Mouse (Mus musculus): ENCODE measurements around the gene Orai3. TPM values are rescaled to one million over a fixed set of nuclear protein-coding genes. Genes with fewer than 3 reads are reported as not detected.

Gene Orai3
- polyA plus RNA-seq, 1 experiment: 23.8 TPM

GRCm38 (mm10) chr7:127778350-127778749, 8.7 kb downstream of the Orai3 start:
- H3K4me1 ChIP-seq (replicated peaks; ENCODE audit: control insufficient read depth, insufficient read depth, low read length): peaks cover 5% of the 10 kb centered on the region
- DNase-seq: no peak
- H3K27ac ChIP-seq (ENCODE audit: control insufficient read depth, insufficient read depth, low read length): no peak overlapping the region
- WGBS: 83% methylated on average over 4 of the region's 4 CpGs
- H3K27me3 ChIP-seq (ENCODE audit: control insufficient read depth, insufficient read depth, low read length): no peaks in the 10 kb centered on the region
- H3K4me3 ChIP-seq (ENCODE audit: control insufficient read depth, insufficient read depth, low read length): no peak overlapping the region
- H3K36me3 ChIP-seq (ENCODE audit: control insufficient read depth, insufficient read depth, low read length): peaks cover 29% of the 10 kb centered on the region
- TF ChIP-seq POLR2A (IDR thresholded peaks at IDR 0.05; ENCODE audit: control insufficient read depth, extremely low read depth, insufficient read depth, low read length, poor library complexity): no peak
- no peak for TF ChIP-seq CTCF (IDR thresholded peaks at IDR 0.05; ENCODE audit: borderline replicate concordance, control insufficient read depth, extremely low read depth, insufficient read depth, low read length, poor library complexity)

DNA sequence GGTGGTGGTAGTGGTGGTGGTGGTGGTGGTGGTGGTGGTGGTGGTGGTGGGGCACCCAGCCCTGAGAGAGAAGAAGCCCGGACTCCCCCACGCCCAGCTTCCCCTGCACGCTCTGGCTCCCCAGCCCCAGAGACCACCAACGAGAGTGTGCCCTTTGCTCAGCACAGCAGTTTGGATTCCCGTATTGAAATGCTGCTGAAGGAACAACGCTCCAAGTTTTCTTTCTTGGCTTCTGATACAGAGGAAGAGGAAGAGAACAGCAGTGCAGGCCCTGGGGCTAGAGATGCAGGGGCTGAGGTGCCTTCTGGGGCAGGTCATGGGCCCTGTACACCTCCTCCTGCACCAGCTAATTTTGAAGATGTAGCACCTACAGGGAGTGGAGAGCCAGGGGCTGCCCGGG, 15.7 kb downstream of the Orai3 start, which contains the start of gene Gm49388:
Gm49388 (plus strand) TSS at position 301 of the 400 bp plus-strand sequence.
- H3K27ac ChIP-seq (ENCODE audit: control insufficient read depth, insufficient read depth, low read length): no peak within 1 kb of the TSS
- TF ChIP-seq CTCF (IDR thresholded peaks at IDR 0.05; ENCODE audit: borderline replicate concordance, control insufficient read depth, extremely low read depth, insufficient read depth, low read length, poor library complexity): no peak
- no peak for TF ChIP-seq POLR2A (IDR thresholded peaks at IDR 0.05; ENCODE audit: control insufficient read depth, extremely low read depth, insufficient read depth, low read length, poor library complexity)
- H3K36me3 ChIP-seq (ENCODE audit: control insufficient read depth, insufficient read depth, low read length): peaks cover 93% of the 10 kb centered on the region
- 100% methylated on average over 7 of the region's 7 CpGs for WGBS
- no peak for DNase-seq
- no peaks in the 10 kb centered on the region for H3K27me3 ChIP-seq (ENCODE audit: control insufficient read depth, insufficient read depth, low read length)
- no peak within 1 kb of the TSS for H3K4me3 ChIP-seq (ENCODE audit: control insufficient read depth, insufficient read depth, low read length)
- H3K4me1 ChIP-seq (replicated peaks; ENCODE audit: control insufficient read depth, insufficient read depth, low read length): no peaks in the 10 kb centered on the region

DNA sequence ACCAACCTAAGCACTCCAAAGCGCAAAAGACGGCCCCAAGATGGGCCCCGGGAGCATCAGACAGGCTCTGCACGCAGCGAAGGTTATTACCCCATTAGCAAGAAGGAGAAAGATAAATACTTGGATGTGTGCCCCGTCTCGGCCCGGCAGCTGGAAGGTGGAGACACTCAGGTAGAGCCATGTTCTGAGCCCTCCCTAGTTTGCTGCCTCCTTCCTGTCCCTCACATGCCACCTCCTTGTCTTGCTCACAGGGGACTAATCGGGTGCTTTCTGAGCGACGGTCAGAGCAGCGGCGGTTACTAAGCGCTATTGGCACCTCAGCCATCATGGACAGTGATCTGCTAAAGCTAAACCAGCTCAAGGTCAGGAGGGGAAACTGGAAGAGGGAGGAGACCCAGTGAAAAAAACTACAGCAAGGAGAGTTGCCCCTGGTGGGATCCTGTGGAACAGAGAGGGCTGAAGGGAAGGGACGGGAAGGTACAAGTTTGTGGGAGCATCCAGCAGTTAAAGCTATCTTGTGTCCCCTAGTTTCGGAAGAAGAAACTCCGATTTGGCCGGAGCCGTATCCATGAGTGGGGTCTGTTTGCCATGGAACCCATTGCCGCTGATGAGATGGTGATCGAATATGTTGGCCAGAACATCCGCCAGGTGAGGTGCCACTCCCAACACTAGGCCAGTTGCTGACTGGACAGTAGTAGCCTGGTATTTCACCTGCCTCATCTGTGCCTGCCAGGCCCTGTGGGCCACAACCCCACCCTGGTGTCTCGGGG, 27.6 kb downstream of the Orai3 start:
- no peak for DNase-seq
- no peak overlapping the region for H3K27ac ChIP-seq (ENCODE audit: control insufficient read depth, insufficient read depth, low read length)
- peaks cover 55% of the 10 kb centered on the region for H3K36me3 ChIP-seq (ENCODE audit: control insufficient read depth, insufficient read depth, low read length)
- no peak for TF ChIP-seq POLR2A (IDR thresholded peaks at IDR 0.05; ENCODE audit: control insufficient read depth, extremely low read depth, insufficient read depth, low read length, poor library complexity)
- no peak for TF ChIP-seq CTCF (IDR thresholded peaks at IDR 0.05; ENCODE audit: borderline replicate concordance, control insufficient read depth, extremely low read depth, insufficient read depth, low read length, poor library complexity)
- 98% methylated on average over 23 of the region's 23 CpGs for WGBS
- no peak overlapping the region for H3K4me3 ChIP-seq (ENCODE audit: control insufficient read depth, insufficient read depth, low read length)
- no peaks in the 10 kb centered on the region for H3K27me3 ChIP-seq (ENCODE audit: control insufficient read depth, insufficient read depth, low read length)
- H3K4me1 ChIP-seq (replicated peaks; ENCODE audit: control insufficient read depth, insufficient read depth, low read length): no peaks in the 10 kb centered on the region

DNA sequence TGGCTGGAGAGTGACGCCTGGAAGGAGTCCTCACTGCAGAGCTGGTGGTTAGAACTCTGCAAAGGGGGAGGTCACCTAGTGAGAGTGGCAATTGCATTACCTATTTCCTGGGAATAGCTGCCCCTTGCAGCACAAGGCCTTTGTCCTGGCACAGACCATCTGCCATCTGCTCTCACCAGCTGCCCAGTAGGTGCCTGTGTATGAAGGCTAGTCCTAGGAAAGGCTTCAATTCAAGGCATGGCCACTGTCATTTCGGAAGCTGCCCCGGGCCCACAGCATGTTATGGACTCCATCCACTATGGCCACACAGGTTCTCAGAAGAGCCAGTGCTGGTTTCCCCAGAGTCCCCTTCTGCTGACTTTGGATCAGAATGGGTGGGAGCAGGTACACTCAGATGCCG, 29.0 kb downstream of the Orai3 start:
- no peak for TF ChIP-seq CTCF (IDR thresholded peaks at IDR 0.05; ENCODE audit: borderline replicate concordance, control insufficient read depth, extremely low read depth, insufficient read depth, low read length, poor library complexity)
- no peak for TF ChIP-seq POLR2A (IDR thresholded peaks at IDR 0.05; ENCODE audit: control insufficient read depth, extremely low read depth, insufficient read depth, low read length, poor library complexity)
- Histone ChIP-seq H3K27ac (ENCODE audit: control insufficient read depth, insufficient read depth, low read length) (no peak overlapping the region), H3K4me1 (replicated peaks; ENCODE audit: control insufficient read depth, insufficient read depth, low read length) (no peaks in the 10 kb centered on the region), H3K36me3 (ENCODE audit: control insufficient read depth, insufficient read depth, low read length) (peaks cover 47% of the 10 kb centered on the region), H3K4me3 (ENCODE audit: control insufficient read depth, insufficient read depth, low read length) (no peak overlapping the region), H3K27me3 (ENCODE audit: control insufficient read depth, insufficient read depth, low read length) (no peaks in the 10 kb centered on the region)
- DNase-seq: no peak
- 89% methylated on average over 4 of the region's 4 CpGs for WGBS

- Histone ChIP-seq H3K36me3 (ENCODE audit: control insufficient read depth, insufficient read depth, low read length) (peaks cover 47% of the 10 kb centered on the region), H3K27ac (ENCODE audit: control insufficient read depth, insufficient read depth, low read length) (no peak overlapping the region)
- 89% methylated on average over 13 of the region's 13 CpGs for WGBS
These were observed 29.6 kb downstream of the Orai3 start for GRCm38 (mm10) chr7:127799211-127799610.

DNA sequence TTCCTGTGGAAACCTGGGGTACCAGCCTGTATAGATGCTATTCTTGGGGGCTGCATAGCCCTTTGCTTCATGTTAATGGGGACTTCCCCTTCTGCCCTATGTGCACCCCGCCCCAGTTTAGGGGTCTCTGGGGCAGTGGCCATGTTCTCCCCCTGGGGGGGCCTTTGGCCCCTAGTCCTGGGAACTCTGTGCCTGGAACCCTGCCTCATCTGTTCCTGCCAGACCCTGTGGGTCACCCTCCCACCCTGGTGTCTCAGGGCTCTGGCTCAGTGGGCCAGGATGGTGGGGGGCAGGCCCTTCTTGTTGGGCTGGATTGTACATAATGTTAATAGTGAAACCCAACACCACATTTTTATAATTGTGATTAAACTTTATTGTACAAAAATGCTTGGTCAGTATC, 30.1 kb downstream of the Orai3 start:
- H3K36me3 ChIP-seq (ENCODE audit: control insufficient read depth, insufficient read depth, low read length): peaks cover 44% of the 10 kb centered on the region
- TF ChIP-seq CTCF (IDR thresholded peaks at IDR 0.05; ENCODE audit: borderline replicate concordance, control insufficient read depth, extremely low read depth, insufficient read depth, low read length, poor library complexity) (no peak), POLR2A (IDR thresholded peaks at IDR 0.05; ENCODE audit: control insufficient read depth, extremely low read depth, insufficient read depth, low read length, poor library complexity) (no peak)
- H3K27ac ChIP-seq (ENCODE audit: control insufficient read depth, insufficient read depth, low read length): no peak overlapping the region
- H3K4me3 ChIP-seq (ENCODE audit: control insufficient read depth, insufficient read depth, low read length): no peak overlapping the region
- H3K27me3 ChIP-seq (ENCODE audit: control insufficient read depth, insufficient read depth, low read length): no peaks in the 10 kb centered on the region
- no peak for DNase-seq
- no peaks in the 10 kb centered on the region for H3K4me1 ChIP-seq (replicated peaks; ENCODE audit: control insufficient read depth, insufficient read depth, low read length)
- 52% methylated on average over 1 of the region's 1 CpGs for WGBS

More at GRCm38 (mm10) chr7:127799211-127799610, 29.6 kb downstream of the Orai3 start:
- no peak for DNase-seq
- H3K27me3 ChIP-seq (ENCODE audit: control insufficient read depth, insufficient read depth, low read length): no peaks in the 10 kb centered on the region
- no peaks in the 10 kb centered on the region for H3K4me1 ChIP-seq (replicated peaks; ENCODE audit: control insufficient read depth, insufficient read depth, low read length)
- TF ChIP-seq POLR2A (IDR thresholded peaks at IDR 0.05; ENCODE audit: control insufficient read depth, extremely low read depth, insufficient read depth, low read length, poor library complexity) (no peak), CTCF (IDR thresholded peaks at IDR 0.05; ENCODE audit: borderline replicate concordance, control insufficient read depth, extremely low read depth, insufficient read depth, low read length, poor library complexity) (no peak)
- H3K4me3 ChIP-seq (ENCODE audit: control insufficient read depth, insufficient read depth, low read length): no peak overlapping the region
